Mouse (Mus musculus): ENCODE measurements at regions not wholly inside any gene's neighbourhood (a gene's known extent, or its start where the extent isn't known, plus 50 kb on each side); places are given as distances from the start of the nearest gene placed in this dataset.

DNA sequence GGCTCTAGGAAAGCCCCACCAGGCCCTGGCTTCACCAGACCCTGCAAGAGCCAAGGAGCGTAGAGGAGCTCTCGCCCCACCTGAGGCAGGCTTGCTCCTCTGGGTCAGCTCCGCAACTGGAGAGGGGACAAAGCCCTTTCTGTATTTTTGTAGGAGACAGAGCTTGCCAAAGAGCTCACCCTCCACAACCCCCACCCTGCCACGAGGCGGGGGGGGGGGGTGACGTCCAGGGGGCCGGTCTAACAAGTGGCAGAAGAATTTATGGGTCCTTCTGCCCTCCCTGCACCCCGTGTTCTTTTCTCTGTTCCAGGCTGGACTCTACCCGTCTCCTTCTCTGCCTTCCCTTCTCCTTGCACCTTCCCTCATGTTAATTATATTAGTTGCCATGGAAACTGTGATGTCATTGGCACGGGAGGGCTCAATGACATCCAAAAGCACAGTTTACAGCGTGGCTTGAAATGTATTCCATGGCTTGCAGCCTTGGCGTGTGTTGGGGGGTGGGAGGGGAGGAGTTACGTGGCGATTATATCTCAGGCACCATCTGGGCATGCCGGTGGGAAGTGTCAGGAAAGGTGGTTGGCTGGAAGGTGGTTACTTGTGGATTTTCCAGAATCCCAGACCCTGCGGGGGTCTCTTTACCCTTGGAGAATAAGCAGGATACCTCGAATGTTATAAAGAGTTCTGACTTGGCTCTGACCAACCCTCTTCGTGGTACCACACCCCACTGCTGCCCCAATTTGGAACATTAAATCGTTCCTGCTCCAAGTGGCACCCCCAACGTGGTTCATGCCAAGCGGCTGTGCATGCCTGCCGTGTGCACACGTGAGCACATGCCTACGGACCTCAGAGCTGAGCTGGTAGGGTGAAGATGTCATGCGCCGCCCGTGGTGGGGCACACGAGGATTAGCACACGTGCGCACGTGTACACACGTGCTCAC lies 138.3 kb upstream of the Med13l start:
- peaks cover 17% of the 10 kb centered on the region for H3K4me1 ChIP-seq (replicated peaks)
- H3K27me3 ChIP-seq (replicated peaks): no peaks in the 10 kb centered on the region
- WGBS: 51% methylated on average over 32 of the region's 32 CpGs
- no peak overlapping the region for H3K27ac ChIP-seq
- peak overlapping the region; percentile 37 for H3K4me2 ChIP-seq (replicated peaks)
- peak; percentile 37; the same call in 1 of the 2 replicates for ATAC-seq
- no peak overlapping the region for H3K9ac ChIP-seq
- H3K4me3 ChIP-seq (replicated peaks): no peak overlapping the region
- no peaks in the 10 kb centered on the region for H3K9me3 ChIP-seq
- H3K36me3 ChIP-seq: no peaks in the 10 kb centered on the region

DNA sequence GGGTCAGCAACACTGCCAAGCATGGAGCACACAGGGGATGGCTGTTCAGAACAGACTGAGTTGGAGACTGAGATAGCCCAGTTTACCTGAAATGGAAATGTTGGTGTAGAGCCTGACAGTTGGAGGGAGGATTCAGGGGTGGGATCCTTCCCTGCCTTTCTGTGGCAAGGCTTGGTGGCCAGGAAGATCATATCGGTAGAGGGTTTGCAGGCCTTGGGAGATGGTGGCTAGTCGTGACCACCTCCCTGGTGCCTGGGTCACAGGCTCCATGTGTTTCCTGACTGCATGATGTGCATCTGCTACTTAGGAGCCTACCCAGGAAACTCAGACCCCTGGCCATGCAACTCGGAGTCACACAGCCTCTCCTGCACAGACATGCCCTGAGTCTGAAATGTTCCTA lies 136.3 kb upstream of the Med13l start:
- H3K4me1 ChIP-seq (replicated peaks): peaks cover 17% of the 10 kb centered on the region
- no peak for ATAC-seq
- no peak overlapping the region for H3K27ac ChIP-seq
- H3K36me3 ChIP-seq: no peaks in the 10 kb centered on the region
- H3K4me2 ChIP-seq (replicated peaks): no peak overlapping the region
- H3K4me3 ChIP-seq (replicated peaks): no peak overlapping the region
- no peak overlapping the region for H3K9ac ChIP-seq
- H3K9me3 ChIP-seq: no peaks in the 10 kb centered on the region
- no peaks in the 10 kb centered on the region for H3K27me3 ChIP-seq (replicated peaks)
- 74% methylated on average over 3 of the region's 3 CpGs for WGBS

DNA sequence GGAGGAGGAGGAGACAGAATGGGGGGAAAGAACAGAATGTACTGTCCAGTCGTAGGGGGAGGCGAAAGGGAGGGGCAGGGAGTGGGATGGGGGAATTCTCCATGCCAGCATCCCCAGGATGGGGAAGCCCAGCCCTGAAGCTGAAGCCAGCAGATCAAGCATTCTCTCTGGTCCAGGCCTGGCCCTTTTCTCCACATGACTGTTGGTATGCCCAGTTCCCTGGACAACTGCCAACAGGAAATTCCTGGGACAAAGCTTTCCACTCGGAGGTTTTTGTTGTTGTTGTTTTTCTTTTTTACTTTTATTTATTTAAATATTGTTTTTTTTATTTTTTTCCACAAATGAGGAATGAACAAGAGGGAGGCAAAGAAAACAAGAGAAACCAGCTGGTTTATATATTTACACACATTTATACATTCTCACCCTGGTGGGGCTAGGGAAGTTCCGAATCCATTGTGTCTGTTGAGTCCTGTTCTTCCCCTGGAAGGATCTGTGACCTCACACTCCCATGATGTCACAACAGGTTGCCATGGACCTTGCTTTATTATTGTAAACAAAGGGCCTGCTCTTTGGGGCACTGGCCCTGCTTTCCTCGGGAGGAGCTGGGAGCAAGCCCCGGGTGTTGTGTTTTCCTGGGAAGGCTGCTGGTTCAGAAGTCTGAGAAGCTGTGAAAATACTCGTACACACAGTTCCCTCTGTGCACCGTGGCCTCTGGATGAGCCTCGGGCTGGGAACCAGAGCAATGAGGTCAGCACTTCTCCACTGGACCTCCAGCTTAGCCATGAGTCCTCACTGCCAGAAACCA lies 135.5 kb upstream of the Med13l start:
- WGBS: 29% methylated on average over 9 of the region's 9 CpGs
- no peak overlapping the region for H3K9ac ChIP-seq
- peak; percentile 44 for ATAC-seq

DNA sequence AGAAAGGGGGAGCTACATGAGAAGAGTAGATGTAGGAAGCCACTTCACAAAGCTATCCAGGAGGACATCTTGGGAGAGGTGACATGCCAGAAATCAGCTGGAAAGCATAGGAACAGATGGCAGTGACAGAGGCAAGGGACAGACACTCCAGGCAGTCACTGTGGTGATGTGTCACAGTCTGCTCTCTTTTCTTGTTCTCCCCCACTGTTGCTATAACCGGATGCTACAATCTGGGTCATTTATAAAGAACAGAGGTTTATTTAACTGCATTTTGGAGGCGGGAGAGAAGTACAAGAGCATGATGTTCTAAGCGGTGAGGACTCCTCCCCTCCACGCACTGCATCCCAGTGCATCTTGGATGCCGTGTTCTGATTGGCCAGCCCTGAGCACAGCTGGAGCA lies 133.8 kb upstream of the Med13l start:
- no peaks in the 10 kb centered on the region for H3K9me3 ChIP-seq
- WGBS: 56% methylated on average over 5 of the region's 5 CpGs
- no peaks in the 10 kb centered on the region for H3K27me3 ChIP-seq (replicated peaks)
- no peak overlapping the region for H3K9ac ChIP-seq
- no peak overlapping the region for H3K4me3 ChIP-seq (replicated peaks)
- H3K4me2 ChIP-seq (replicated peaks): no peak overlapping the region
- H3K4me1 ChIP-seq (replicated peaks): peaks cover 17% of the 10 kb centered on the region
- no peaks in the 10 kb centered on the region for H3K36me3 ChIP-seq
- no peak for ATAC-seq
- no peak overlapping the region for H3K27ac ChIP-seq

More for the DNA sequence above, 135.5 kb upstream of the Med13l start:
- Histone ChIP-seq H3K4me2 (replicated peaks) (no peak overlapping the region), H3K36me3 (no peaks in the 10 kb centered on the region), H3K4me3 (replicated peaks) (no peak overlapping the region), H3K27me3 (replicated peaks) (no peaks in the 10 kb centered on the region), H3K4me1 (replicated peaks) (peaks cover 17% of the 10 kb centered on the region), H3K27ac (peak overlapping the region; percentile 70), H3K9me3 (no peaks in the 10 kb centered on the region)

DNA sequence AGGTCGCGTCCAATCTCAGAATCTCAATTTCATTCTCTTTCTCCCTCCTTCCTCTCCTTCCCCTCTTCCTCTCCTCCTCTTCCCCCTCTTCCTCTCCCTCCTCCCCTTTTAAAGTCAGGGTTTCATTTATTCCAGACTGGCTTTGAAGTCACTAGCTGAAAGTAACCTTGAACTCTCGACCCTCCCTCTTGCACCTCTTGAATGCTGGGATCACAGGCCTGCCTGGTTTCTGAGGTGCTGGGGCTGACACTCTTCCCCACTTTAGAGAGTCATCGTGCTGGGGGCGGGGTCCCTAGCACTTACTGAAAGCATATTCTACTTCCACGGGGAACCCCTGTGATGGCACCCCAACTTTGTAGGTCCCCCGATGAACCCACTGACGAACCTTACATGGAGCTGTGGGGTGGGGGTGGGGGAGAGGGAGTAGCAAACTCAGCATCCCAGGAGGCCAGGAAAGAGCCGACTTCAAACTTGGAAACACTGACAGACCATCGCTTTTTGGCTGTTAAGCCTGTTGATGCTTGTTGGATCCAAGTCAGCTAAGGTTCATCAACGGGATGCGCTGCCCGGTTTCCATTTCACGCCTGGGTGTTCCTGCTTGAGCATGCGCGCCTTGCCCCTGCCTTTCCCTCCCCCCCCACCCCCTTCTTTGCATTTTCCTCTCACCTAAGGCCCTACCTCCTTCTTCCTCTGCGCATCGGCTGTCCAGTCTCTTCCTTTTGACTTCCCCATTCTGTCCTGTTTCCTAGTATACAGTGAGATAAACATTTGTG lies 132.0 kb upstream of the Med13l start:
- Histone ChIP-seq H3K4me2 (replicated peaks) (no peak overlapping the region), H3K27me3 (replicated peaks) (no peaks in the 10 kb centered on the region), H3K27ac (no peak overlapping the region), H3K4me3 (replicated peaks) (no peak overlapping the region), H3K9ac (no peak overlapping the region), H3K4me1 (replicated peaks) (peaks cover 9% of the 10 kb centered on the region; the same call in 1 of the 2 replicates), H3K9me3 (no peaks in the 10 kb centered on the region), H3K36me3 (no peaks in the 10 kb centered on the region)
- 71% methylated on average over 18 of the region's 18 CpGs for WGBS
- ATAC-seq: no peak

DNA sequence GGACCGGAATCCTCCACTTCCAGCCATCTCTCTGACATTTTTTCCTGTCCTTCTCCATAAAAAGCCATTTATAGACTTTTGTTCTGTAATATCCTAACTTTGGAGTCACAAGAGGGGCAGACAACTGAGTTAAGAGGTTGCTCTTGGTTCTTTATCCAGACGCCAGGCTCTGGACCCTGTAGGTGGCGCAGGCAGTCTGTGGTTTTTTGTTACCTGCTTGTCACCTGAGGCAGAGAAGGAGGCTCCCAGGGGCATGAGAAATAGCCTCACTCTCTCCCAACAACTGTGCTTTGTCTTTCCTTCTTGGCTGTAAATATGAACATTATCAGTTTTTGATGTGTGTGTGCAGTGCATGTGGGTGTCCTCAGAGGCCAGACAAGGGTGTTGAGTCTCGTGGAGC lies 126.9 kb upstream of the Med13l start:
- Histone ChIP-seq H3K27ac (no peak overlapping the region), H3K9me3 (no peaks in the 10 kb centered on the region), H3K9ac (no peak overlapping the region), H3K27me3 (replicated peaks) (0 out of 2 replicates have a peak, but pooled peaks cover 3% of the 10 kb centered on the region), H3K4me3 (replicated peaks) (no peak overlapping the region), H3K4me2 (replicated peaks) (no peak overlapping the region), H3K4me1 (replicated peaks) (peaks cover 8% of the 10 kb centered on the region; the same call in 1 of the 2 replicates), H3K36me3 (no peaks in the 10 kb centered on the region)
- no peak for ATAC-seq
- WGBS: 62% methylated on average over 4 of the region's 4 CpGs

DNA sequence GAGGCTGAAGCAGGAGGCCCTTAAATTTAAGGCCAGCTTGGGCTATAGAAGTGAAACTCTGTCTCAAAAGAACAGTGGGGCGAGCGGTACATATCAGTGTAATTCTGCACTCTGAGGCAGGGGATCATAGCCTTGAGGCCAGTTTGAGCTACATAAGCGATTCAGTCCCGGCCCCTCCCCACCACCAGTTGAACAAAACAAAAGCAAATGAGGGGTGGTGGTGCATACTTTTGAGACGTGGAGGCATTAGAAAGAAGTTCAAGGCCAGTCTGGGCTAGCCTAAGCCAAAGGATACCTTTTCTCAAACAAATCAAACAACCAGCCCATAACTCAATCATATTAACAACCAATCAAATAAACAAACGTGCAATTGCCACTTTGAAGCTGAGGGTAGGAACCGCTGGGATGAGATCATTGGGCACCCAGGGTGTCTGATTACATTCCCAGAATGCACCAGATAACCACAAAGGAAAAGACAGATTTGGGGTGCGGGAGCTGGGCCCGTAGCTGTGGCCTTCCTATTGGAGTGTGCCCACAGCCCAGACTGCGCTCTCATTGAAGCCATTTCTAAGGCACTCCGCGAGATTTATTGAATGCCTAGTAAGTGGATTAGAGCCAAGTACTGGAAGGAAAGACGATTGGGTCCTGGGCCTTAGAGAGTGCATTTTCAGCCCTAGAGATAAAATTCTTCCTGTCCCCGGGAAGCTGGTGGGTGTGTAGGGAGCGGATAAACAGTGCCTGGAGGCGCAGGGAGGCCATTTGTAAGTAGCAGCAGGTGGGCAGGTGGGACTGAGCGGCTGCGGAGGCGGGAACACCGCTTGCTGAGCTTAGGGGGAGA lies 125.5 kb upstream of the Med13l start:
- Histone ChIP-seq H3K4me2 (replicated peaks) (peak overlapping the region; percentile 17; the same call in 1 of the 2 replicates), H3K4me3 (replicated peaks) (no peak overlapping the region), H3K4me1 (replicated peaks) (peaks cover 8% of the 10 kb centered on the region; the same call in 1 of the 2 replicates), H3K9ac (no peak overlapping the region), H3K27ac (no peak overlapping the region; the same call in 1 of the 2 replicates), H3K27me3 (replicated peaks) (0 out of 2 replicates have a peak, but pooled peaks cover 3% of the 10 kb centered on the region), H3K9me3 (no peaks in the 10 kb centered on the region), H3K36me3 (no peaks in the 10 kb centered on the region)
- no peak for ATAC-seq
- WGBS: 36% methylated on average over 20 of the region's 20 CpGs

DNA sequence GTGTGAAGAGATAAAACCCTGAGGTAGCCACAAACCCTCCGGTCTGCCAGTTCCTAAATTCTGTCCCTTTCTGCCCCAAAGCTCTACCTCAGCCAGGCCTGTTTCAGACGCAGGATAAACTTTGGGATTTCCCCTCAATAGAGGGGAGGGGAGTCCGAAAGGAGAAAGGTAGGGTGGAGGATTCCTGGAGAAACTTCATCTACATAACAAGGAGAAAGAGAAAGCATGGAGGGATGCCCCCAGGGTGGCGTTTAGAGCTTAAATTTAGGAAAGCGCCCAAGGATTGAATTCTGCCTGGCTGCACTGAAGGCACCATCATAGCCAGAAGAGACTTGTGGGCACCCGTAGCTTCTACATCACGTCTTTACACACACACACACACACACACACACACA lies 124.9 kb upstream of the Med13l start:
- no peak for ATAC-seq
- H3K36me3 ChIP-seq: no peaks in the 10 kb centered on the region
- 48% methylated on average over 7 of the region's 7 CpGs for WGBS
- H3K27ac ChIP-seq: no peak overlapping the region; the same call in 1 of the 2 replicates
- H3K4me1 ChIP-seq (replicated peaks): peaks cover 8% of the 10 kb centered on the region; the same call in 1 of the 2 replicates
- no peaks in the 10 kb centered on the region for H3K9me3 ChIP-seq
- H3K9ac ChIP-seq: no peak overlapping the region
- no peak overlapping the region for H3K4me3 ChIP-seq (replicated peaks)
- 0 out of 2 replicates have a peak, but pooled peaks cover 3% of the 10 kb centered on the region for H3K27me3 ChIP-seq (replicated peaks)
- H3K4me2 ChIP-seq (replicated peaks): peak overlapping the region; percentile 17; the same call in 1 of the 2 replicates

DNA sequence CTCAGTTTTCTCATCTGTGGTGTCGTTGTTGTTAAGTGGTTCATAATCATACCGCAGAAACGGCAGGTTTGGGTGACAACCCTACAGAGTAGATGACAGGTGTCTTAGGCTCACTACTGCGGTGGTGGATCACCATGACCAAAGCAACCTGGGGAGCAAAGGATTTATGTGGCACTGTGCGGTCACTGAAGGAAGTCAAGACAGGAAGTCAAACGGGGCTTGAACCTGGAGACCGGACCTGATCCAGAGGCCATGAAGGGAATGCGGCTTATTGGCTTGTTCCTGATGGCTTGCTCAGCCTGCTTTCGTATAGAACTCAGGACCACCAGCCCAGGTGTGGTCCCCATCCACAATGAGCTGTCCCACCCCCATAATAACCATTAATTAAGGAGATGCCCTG lies 124.4 kb upstream of the Med13l start:
- H3K4me1 ChIP-seq (replicated peaks): peaks cover 8% of the 10 kb centered on the region; the same call in 1 of the 2 replicates
- WGBS: 46% methylated on average over 9 of the region's 9 CpGs

DNA sequence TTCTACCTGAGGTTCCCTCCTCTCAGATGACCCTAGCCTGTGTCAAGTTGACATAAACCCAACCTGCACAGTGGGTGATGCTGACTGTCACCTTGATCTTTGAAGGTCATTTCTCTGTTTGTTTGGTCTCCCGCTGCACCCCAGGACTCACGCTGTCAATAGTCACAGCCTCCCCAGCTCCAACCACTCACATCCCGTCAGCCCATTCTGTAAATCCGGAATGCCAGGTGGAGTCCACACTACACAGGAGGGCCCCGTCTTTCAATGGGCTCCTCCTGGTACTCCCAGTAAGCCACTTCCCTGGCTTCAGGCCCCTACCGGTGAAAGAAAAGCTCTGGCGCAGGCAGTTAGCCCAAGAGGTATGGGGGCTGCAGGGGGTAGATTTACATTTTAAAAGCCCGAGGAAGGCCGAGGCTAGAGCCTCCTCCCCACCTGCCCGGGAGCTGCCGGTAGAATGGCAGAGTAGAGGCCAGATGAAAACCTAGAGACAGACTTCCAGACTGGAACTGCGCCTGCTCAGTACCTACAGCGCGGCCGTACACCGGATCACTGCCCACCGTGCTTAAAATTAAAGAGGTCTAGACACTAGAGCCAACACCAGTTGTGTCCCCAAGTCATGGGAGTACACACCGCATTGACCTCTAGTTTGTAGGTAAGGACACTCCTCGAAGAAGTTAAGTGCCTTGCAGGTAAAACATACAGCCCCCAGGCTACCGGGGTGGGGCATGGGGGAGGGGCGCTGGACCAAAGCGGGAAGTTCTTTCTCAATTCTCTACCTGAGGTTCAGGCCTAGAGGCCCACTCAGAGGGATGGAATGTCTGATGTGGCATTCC lies 123.8 kb upstream of the Med13l start:
- ATAC-seq: peak; percentile 41; the same call in 1 of the 2 replicates
- WGBS: 20% methylated on average over 22 of the region's 22 CpGs
- Histone ChIP-seq H3K4me3 (replicated peaks) (no peak overlapping the region), H3K27ac (no peak overlapping the region), H3K36me3 (no peaks in the 10 kb centered on the region), H3K9ac (no peak overlapping the region), H3K4me1 (replicated peaks) (peaks cover 8% of the 10 kb centered on the region; the same call in 1 of the 2 replicates), H3K9me3 (no peaks in the 10 kb centered on the region), H3K27me3 (replicated peaks) (0 out of 2 replicates have a peak, but pooled peaks cover 3% of the 10 kb centered on the region), H3K4me2 (replicated peaks) (peak overlapping the region; percentile 28; the same call in 1 of the 2 replicates)

More for the DNA sequence above, 124.4 kb upstream of the Med13l start:
- no peak overlapping the region for H3K27ac ChIP-seq
- ATAC-seq: no peak
- no peak overlapping the region for H3K4me2 ChIP-seq (replicated peaks)
- H3K9me3 ChIP-seq: no peaks in the 10 kb centered on the region
- no peaks in the 10 kb centered on the region for H3K36me3 ChIP-seq
- H3K9ac ChIP-seq: no peak overlapping the region
- no peak overlapping the region for H3K4me3 ChIP-seq (replicated peaks)
- H3K27me3 ChIP-seq (replicated peaks): 0 out of 2 replicates have a peak, but pooled peaks cover 3% of the 10 kb centered on the region

Measured in intestine, embryonic 15.5 days (tissue).